Mouse (Mus musculus) liver, embryonic 14.5 days (tissue): ENCODE measurements around the gene Sec16a. TPM values are rescaled to one million over a fixed set of nuclear protein-coding genes. Genes with fewer than 3 reads are reported as not detected.
A peak's percentile ranks its signal among the peaks of the same experiment; 100 is the strongest.

Experiments used
- ATAC-seq: fragments of 200-750 bp; cut with Nextera tagmentation; 2 replicates; pipeline ENCODE4 v1.8.0; 2017; ENCODE audit warnings: moderate number of reproducible peaks, mild to moderate bottlenecking, moderate library complexity; ENCODE audit not compliant: insufficient read depth
- DNase-seq, 3 experiments: peaks; one replicate each; pipeline ENCODE4 v3.0.0-alpha.2; 2012 to 2013; ENCODE audit warnings: low read depth in 3 of 3, low spot score in 3 of 3
- H3K27ac ChIP-seq: fragments of 300-500 bp; sonication (generic); 2 replicates; pipeline ENCODE4 v1.5.1; 2014; ENCODE audit warnings: moderate library complexity, mild to moderate bottlenecking, control low read depth, inconsistent platforms
- H3K27me3 ChIP-seq: fragments of 300-500 bp; sonication (generic); 2 replicates; pipeline ENCODE4 v1.6.1; 2014; ENCODE audit warnings: mild to moderate bottlenecking, low read length, moderate library complexity; ENCODE audit not compliant: control insufficient read depth, insufficient read depth
- H3K36me3 ChIP-seq: fragments of 300-500 bp; sonication (generic); replicated peaks from 2 replicates; pipeline ENCODE4 v1.6.1; 2014; ENCODE audit warnings: low read depth; ENCODE audit not compliant: control insufficient read depth, insufficient read depth
- H3K4me1 ChIP-seq, 2 experiments: fragments of 200-500 bp in 1 of 2; fragments of 300-500 bp in 1 of 2; sonication (generic) in 1 of 2; replicated peaks; 2 replicates each; pipeline ENCODE4 v1.6.1; 2012 to 2014; ENCODE audit warnings: antibody characterized with exemption in 1 of 2, inconsistent platforms in 1 of 2, low read length in 1 of 2; ENCODE audit not compliant: control insufficient read depth in 2 of 2, insufficient read depth in 2 of 2
- H3K4me2 ChIP-seq: fragments of 300-500 bp; sonication (generic); 2 replicates; pipeline ENCODE4 v1.6.1; 2014; ENCODE audit warnings: low read depth, mild to moderate bottlenecking, control low read depth, moderate library complexity
- H3K4me3 ChIP-seq, 2 experiments: fragments of 200-500 bp in 1 of 2; fragments of 300-500 bp in 1 of 2; sonication (generic) in 1 of 2; 2 replicates each; pipeline ENCODE4 v1.5.1; 2012 to 2014; ENCODE audit warnings: low read depth in 2 of 2, low read length in 2 of 2, mild to moderate bottlenecking in 2 of 2, control low read depth in 1 of 2, inconsistent platforms in 1 of 2, moderate library complexity in 1 of 2; ENCODE audit not compliant: insufficient read depth in 1 of 2
- H3K9ac ChIP-seq: fragments of 300-500 bp; sonication (generic); replicated peaks from 2 replicates; pipeline ENCODE4 v1.6.1; 2014; ENCODE audit warnings: mild to moderate bottlenecking, control low read depth, moderate library complexity
- H3K9me3 ChIP-seq: fragments of 300-500 bp; sonication (generic); 2 replicates; pipeline ENCODE4 v1.6.1; 2016; ENCODE audit warnings: low read length, mixed read lengths; ENCODE audit not compliant: control insufficient read depth
- CTCF ChIP-seq: IDR thresholded peaks from 2 replicates; pipeline ENCODE4 v1.5.1; 2016; ENCODE audit warnings: antibody characterized with exemption, low read depth, control low read depth
- EP300 ChIP-seq: IDR thresholded peaks from 2 replicates; pipeline ENCODE4 v1.6.1; 2016; ENCODE audit warnings: antibody characterized with exemption, low read depth
- WGBS: fragments of 180-500 bp; shearing (Covaris S2); extraction: QIAGEN DNeasy Blood & Tissue Kit; methylation state at CpG from one replicate; pipeline ENCODE4 v1.1.7; 2014; ENCODE audit not compliant: insufficient replicate concordance; 5-methylcytosine and 5-hydroxymethylcytosine counted together
- polyA plus RNA-seq, 2 experiments: library from polyadenylated mRNA; depleted of rRNA in 1 of 2; stranded (reverse) in 1 of 2; unstranded in 1 of 2; fragments of >200 nt; fragmentation: Nextera tagmentation in 1 of 2; extraction: Ambion mirVana in 1 of 2; gene quantifications; 2 replicates each; pipeline versions ENCODE4 v1.2.1 to v1.2.3; 2012 to 2014

Gene Sec16a
- polyA plus RNA-seq, 2 experiments, result 9.3 to 10.5 TPM

GRCm38 (mm10) chr2:26474789-26475504, 29.9 kb upstream of the Sec16a start:
- H3K9ac ChIP-seq, result no peak overlapping the region
- H3K27ac ChIP-seq, result no peak overlapping the region
- no peaks in the 10 kb centered on the region for H3K36me3 ChIP-seq
- no peaks in the 10 kb centered on the region for H3K27me3 ChIP-seq
- H3K4me2 ChIP-seq, result peak overlapping the region; percentile 9; the same call in 1 of the 2 replicates
- ATAC-seq (peak; percentile 52), DNase-seq (no peak)
- no peaks in the 10 kb centered on the region for H3K9me3 ChIP-seq
- TF ChIP-seq CTCF (peak; percentile 24), EP300 (no peak)
- H3K4me1 ChIP-seq, result peaks cover 0 to 3% of the 10 kb centered on the region in 2 experiments; a peak in 1 of 4 replicates
- no peak overlapping the region for H3K4me3 ChIP-seq
- WGBS, result 16% methylated on average over 9 of the region's 9 CpGs

DNA sequence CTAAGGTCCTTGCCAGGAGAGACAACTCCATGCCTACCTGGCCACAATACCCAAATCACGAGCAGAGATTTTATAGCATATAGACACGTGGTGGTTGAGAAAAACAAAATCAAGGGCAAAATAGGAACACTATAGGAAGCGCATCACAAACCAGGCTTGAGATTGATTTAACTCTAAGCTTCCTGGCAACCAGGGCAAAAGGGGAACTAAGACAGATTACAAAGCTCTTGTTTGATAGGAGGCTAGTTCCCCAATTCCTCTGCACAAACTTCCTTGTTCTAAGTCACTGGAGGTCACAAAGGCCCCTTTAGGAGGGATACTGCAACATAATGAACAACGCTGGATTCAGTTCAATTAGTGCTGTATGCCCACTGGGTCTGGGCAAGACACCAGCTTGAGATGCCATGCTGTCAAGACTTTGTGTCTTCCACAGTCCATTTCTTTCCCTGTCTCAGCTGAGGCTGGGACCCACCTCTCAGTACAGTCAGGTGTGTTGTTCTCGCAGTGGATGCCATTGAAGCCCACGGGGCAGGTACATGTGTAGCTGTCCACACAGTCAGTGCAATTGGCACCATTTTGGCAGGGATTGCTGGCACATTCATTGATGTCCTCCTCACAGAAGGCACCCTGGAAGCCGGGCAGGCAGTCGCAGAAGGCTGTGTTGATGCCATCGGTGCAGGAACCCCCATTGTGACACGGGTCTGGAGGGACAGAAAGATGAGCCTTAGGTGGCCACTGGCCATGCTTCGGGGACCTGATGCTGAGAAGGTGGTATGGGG, 27.5 kb upstream of the Sec16a start:
- H3K27me3 ChIP-seq, result no peaks in the 10 kb centered on the region
- 46% methylated on average over 11 of the region's 11 CpGs for WGBS
- H3K36me3 ChIP-seq, result no peaks in the 10 kb centered on the region

GRCm38 (mm10) chr2:26471652-26472285, 26.8 kb upstream of the Sec16a start:
- H3K4me3 ChIP-seq, result no peak overlapping the region
- peaks cover 0 to 3% of the 10 kb centered on the region in 2 experiments; a peak in 1 of 4 replicates for H3K4me1 ChIP-seq
- no peaks in the 10 kb centered on the region for H3K36me3 ChIP-seq
- no peak for DNase-seq
- no peak for ATAC-seq
- TF ChIP-seq EP300 (no peak), CTCF (no peak)
- no peaks in the 10 kb centered on the region for H3K27me3 ChIP-seq
- no peak overlapping the region for H3K9ac ChIP-seq
- H3K4me2 ChIP-seq, result no peak overlapping the region
- H3K9me3 ChIP-seq, result no peaks in the 10 kb centered on the region
- 61% methylated on average over 6 of the region's 6 CpGs for WGBS
- H3K27ac ChIP-seq, result no peak overlapping the region

More for the DNA sequence above, 27.5 kb upstream of the Sec16a start:
- Histone ChIP-seq H3K9ac (no peak overlapping the region), H3K27ac (no peak overlapping the region), H3K4me3 (no peak overlapping the region), H3K9me3 (no peaks in the 10 kb centered on the region), H3K4me1 (peaks cover 0 to 3% of the 10 kb centered on the region in 2 experiments; a peak in 1 of 4 replicates), H3K4me2 (no peak overlapping the region)
- no peak for TF ChIP-seq EP300
- TF ChIP-seq CTCF, result no peak
- DNase-seq (no peak), ATAC-seq (no peak)

- Histone ChIP-seq H3K27me3 (no peaks in the 10 kb centered on the region), H3K27ac (no peak overlapping the region), H3K36me3 (no peaks in the 10 kb centered on the region), H3K4me2 (no peak overlapping the region), H3K9ac (no peak overlapping the region), H3K9me3 (no peaks in the 10 kb centered on the region), H3K4me1 (peaks cover 0 to 3% of the 10 kb centered on the region in 2 experiments; a peak in 1 of 4 replicates), H3K4me3 (no peak overlapping the region)
- ATAC-seq (no peak), DNase-seq (no peak)
- WGBS, result 77% methylated on average over 17 of the region's 17 CpGs
- no peak for TF ChIP-seq EP300
- TF ChIP-seq CTCF, result no peak
Measured at GRCm38 (mm10) chr2:26470967-26471366, 26.0 kb upstream of the Sec16a start.

GRCm38 (mm10) chr2:26468376-26468775, 23.4 kb upstream of the Sec16a start:
- 83% methylated on average over 15 of the region's 15 CpGs for whole genome bisulfite sequencing
- ATAC-seq, result no peak

More at GRCm38 (mm10) chr2:26468376-26468775, 23.4 kb upstream of the Sec16a start:
- Histone ChIP-seq H3K9ac (no peak overlapping the region), H3K36me3 (no peaks in the 10 kb centered on the region; the same call in 1 of the 2 replicates), H3K27ac (no peak overlapping the region), H3K9me3 (no peaks in the 10 kb centered on the region), H3K4me3 (no peak overlapping the region), H3K27me3 (no peaks in the 10 kb centered on the region), H3K4me1 (no peaks in the 10 kb centered on the region), H3K4me2 (no peak overlapping the region)
- DNase-seq, result no peak
- TF ChIP-seq EP300 (no peak), CTCF (no peak)
